Mouse (Mus musculus) thymus, adult 2 months (tissue): Measurements from ENCODE around the gene Otud1. TPM values are rescaled to one million over a fixed set of nuclear protein-coding genes. Genes with fewer than 3 reads are reported as not detected.

Experiments
- DNase-seq: peaks from one replicate; pipeline ENCODE4 v3.0.0; 2021
- H3K27ac ChIP-seq: fragments of 200-500 bp; 2 replicates; pipeline ENCODE4 v1.5.1; 2012; ENCODE audit warnings: low read length, control low read depth; ENCODE audit not compliant: control insufficient read depth, insufficient read depth
- H3K27me3 ChIP-seq: fragments of 200-500 bp; 2 replicates; pipeline ENCODE4 v1.6.1; 2012; ENCODE audit warnings: mild to moderate bottlenecking, low read length, moderate library complexity, mixed read lengths; ENCODE audit not compliant: control insufficient read depth, insufficient read depth
- H3K36me3 ChIP-seq: fragments of 200-500 bp; 2 replicates; pipeline ENCODE4 v1.6.1; 2012; ENCODE audit warnings: mild to moderate bottlenecking, low read length, moderate library complexity; ENCODE audit not compliant: control insufficient read depth, insufficient read depth
- H3K4me1 ChIP-seq: fragments of 200-500 bp; replicated peaks from 2 replicates; pipeline ENCODE4 v1.6.1; 2012; ENCODE audit warnings: low read length; ENCODE audit not compliant: control insufficient read depth, insufficient read depth
- H3K4me3 ChIP-seq: fragments of 200-500 bp; 2 replicates; pipeline ENCODE4 v1.5.1; 2012; ENCODE audit warnings: mild to moderate bottlenecking, low read length, control low read depth, moderate library complexity; ENCODE audit not compliant: control insufficient read depth, insufficient read depth
- CTCF ChIP-seq: fragments of 200-500 bp; IDR thresholded peaks from 2 replicates; pipeline ENCODE4 v1.5.1; 2012; ENCODE audit warnings: mild to moderate bottlenecking, control low read depth, low read length, moderate library complexity, borderline replicate concordance; ENCODE audit not compliant: control insufficient read depth, poor library complexity, insufficient read depth; ENCODE audit errors: extremely low read depth
- POLR2A ChIP-seq: fragments of 200-500 bp; IDR thresholded peaks from 2 replicates; pipeline ENCODE4 v1.6.1; 2012; ENCODE audit warnings: mild to moderate bottlenecking, low read length, control low read depth, moderate library complexity; ENCODE audit not compliant: control insufficient read depth, poor library complexity, insufficient read depth; ENCODE audit errors: extremely low read depth
- WGBS: fragments of 180-500 bp; shearing (Covaris S2); methylation state at CpG from one replicate; pipeline ENCODE4 v1.1.7; 2018; 5-methylcytosine and 5-hydroxymethylcytosine counted together
- polyA plus RNA-seq: library from polyadenylated mRNA; depleted of rRNA; stranded (reverse); fragments of >200 nt; gene quantifications from 2 replicates; pipeline ENCODE4 v1.2.3, GENCODE M21; 2012

Otud1 gene
- polyA plus RNA-seq, 1 experiment = 16.1 TPM

DNA sequence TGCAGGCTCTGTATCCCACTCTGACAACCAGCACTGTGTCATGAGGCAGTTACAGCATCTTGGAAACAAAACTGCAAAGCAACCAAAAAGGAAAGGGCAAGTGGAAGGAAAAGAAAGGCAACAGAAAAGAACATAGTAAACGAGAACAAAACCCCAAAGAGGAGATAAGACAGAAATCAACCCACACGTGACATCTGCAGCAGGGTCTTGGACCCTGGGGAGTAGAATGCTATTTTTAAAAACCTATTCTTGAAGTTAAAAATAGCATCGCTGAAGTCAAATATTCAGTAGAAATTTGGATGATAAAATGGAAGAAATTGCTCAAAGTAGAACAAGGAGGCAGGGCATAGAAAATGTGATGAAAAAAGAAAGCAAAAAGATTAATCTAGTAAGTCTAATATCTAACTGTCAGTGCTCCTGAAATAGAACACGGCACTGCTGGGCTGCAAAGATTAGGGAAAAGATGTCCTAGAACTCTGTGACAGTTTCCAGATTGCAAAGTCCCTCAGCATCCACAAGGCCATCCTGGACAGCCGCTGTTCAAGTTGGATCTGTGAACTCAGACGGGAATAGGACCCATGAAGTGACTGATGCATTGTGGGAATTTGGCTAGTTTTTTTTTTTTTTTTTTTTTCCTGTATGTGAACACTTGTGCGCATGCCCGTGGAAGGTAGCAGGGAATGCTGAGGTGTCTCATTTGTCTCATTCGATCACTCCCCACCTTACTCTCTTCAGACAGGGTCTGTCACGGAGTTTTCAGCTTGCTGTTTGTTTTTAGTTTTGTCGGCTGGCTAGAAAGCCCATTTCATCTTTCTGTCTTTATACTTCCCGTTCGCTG, 13.5 kb downstream of the Otud1 start:
- H3K27ac ChIP-seq = no peak overlapping the region
- no peak overlapping the region for H3K4me3 ChIP-seq
- no peaks in the 10 kb centered on the region for H3K36me3 ChIP-seq
- 72% methylated on average over 13 of the region's 13 CpGs for WGBS
- DNase-seq = no peak
- no peaks in the 10 kb centered on the region for H3K27me3 ChIP-seq
- no peak for TF ChIP-seq CTCF
- no peak for TF ChIP-seq POLR2A
- H3K4me1 ChIP-seq = no peaks in the 10 kb centered on the region

DNA sequence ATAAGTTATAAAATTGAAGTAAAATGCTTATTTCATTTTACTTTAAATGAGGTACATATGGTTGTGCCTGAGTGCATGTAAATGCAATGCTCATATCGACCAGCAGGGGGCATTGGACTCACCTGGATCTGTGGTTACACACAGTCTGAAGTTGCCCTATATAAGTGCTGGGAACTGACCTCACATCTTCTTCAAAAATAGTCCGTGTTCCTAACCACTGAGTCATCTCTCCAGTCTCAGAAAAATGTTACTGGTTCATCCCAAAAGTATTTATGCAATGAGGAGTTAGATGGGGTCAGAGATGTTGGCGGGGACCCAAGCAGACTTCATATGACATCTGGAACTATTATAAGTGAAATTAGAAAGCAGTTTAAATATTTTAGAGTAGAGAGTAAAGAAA, 25.4 kb downstream of the Otud1 start:
- Histone ChIP-seq H3K36me3 (no peaks in the 10 kb centered on the region), H3K27me3 (no peaks in the 10 kb centered on the region), H3K4me3 (no peak overlapping the region), H3K4me1 (no peaks in the 10 kb centered on the region; the same call in 1 of the 2 replicates), H3K27ac (no peak overlapping the region)
- WGBS = 52% methylated on average over 3 of the region's 3 CpGs
- TF ChIP-seq POLR2A (no peak), CTCF (no peak)
- DNase-seq = peak; percentile 66

DNA sequence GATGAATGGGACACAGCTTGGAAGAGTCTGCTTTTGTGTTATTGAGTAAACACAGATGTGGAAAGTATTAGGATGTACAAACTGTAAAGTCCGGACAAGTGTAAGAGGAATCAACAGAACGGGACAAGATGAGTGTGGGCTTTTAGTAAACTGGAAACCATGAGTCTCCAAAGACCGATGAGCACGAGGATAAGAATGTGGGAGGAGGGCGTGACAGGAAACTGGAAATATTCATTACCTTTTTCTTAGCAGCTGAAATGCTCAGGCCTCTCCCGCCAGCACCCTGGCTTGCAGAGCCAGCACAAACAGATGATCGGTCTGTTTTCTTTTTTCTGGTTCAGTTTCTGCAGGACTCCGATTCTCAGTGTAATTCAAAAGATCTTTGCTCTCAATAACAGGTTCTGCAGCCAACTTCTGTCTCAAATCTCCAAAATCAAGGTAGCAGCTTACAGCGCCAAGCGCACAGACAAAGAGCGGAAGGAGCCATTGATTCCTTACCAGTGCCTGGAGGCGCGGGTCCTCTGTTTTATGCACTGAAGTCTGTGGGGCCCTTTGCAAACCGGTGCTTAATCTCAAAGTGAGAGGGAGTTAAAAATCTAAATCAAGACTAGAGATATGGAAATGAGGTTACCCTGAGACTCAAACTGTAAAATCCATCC, 28.1 kb downstream of the Otud1 start:
- no peaks in the 10 kb centered on the region; the same call in 1 of the 2 replicates for H3K4me1 ChIP-seq
- H3K36me3 ChIP-seq = no peaks in the 10 kb centered on the region
- no peaks in the 10 kb centered on the region for H3K27me3 ChIP-seq
- H3K27ac ChIP-seq = no peak overlapping the region
- no peak overlapping the region for H3K4me3 ChIP-seq
- no peak for DNase-seq
- no peak for TF ChIP-seq POLR2A
- no peak for TF ChIP-seq CTCF
- 70% methylated on average over 14 of the region's 14 CpGs for WGBS

DNA sequence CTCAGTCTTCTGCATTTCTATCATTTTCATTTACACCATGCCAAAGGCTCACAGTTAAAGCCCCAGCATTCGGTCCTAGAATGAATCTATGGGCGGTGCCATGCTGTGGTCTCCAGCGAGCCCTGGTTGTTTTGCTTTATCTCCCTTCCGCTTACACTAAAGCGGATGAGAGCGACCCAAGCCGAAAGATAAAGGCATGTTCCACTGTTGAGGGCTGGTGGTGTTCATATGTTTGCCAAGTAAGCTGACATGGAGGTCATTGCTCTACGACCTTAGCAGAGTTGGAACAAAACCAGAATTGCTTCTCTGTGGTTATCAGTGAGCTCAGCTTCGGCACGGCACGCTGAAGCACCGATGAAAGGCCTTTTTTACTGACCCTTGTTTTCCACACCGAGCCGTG, 32.5 kb downstream of the Otud1 start:
- H3K4me3 ChIP-seq = no peak overlapping the region
- no peaks in the 10 kb centered on the region; the same call in 1 of the 2 replicates for H3K4me1 ChIP-seq
- 94% methylated on average over 14 of the region's 14 CpGs for WGBS
- H3K36me3 ChIP-seq = no peaks in the 10 kb centered on the region
- no peak for DNase-seq
- no peak for TF ChIP-seq CTCF
- no peak for TF ChIP-seq POLR2A
- no peak overlapping the region for H3K27ac ChIP-seq
- no peaks in the 10 kb centered on the region for H3K27me3 ChIP-seq

- no peaks in the 10 kb centered on the region for H3K4me1 ChIP-seq
- H3K27ac ChIP-seq = no peak overlapping the region
- TF ChIP-seq CTCF = no peak
- TF ChIP-seq POLR2A = no peak
- H3K4me3 ChIP-seq = no peak overlapping the region
- no peaks in the 10 kb centered on the region for H3K27me3 ChIP-seq
- H3K36me3 ChIP-seq = no peaks in the 10 kb centered on the region
- 92% methylated on average over 4 of the region's 4 CpGs for WGBS
- DNase-seq = no peak
Measured at GRCm38 (mm10) chr2:19699573-19700295, 42.2 kb downstream of the Otud1 start.

DNA sequence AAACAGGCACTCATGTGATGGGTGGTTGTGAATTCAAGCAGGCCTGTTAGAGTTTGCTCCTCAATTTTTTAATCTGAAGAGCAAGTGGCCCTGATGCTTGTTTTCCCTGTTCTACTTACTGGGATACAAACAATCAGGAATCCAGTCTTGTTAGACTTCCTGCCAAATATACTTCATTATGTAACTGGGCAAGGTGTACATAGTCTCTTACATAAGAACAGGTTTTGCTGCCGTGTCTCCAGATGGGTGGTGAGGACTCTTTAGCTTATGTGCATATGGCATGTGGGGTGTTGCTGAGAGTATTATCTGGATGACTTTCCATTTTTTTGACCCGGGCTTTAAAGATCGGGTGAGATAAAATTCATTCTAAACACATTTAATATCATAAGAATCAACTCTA, 43.8 kb downstream of the Otud1 start:
- WGBS = 95% methylated on average over 3 of the region's 3 CpGs
- H3K36me3 ChIP-seq = no peaks in the 10 kb centered on the region
- H3K4me1 ChIP-seq = no peaks in the 10 kb centered on the region
- no peak for DNase-seq
- no peak overlapping the region for H3K4me3 ChIP-seq
- TF ChIP-seq POLR2A (no peak), CTCF (no peak)
- H3K27ac ChIP-seq = no peak overlapping the region
- H3K27me3 ChIP-seq = no peaks in the 10 kb centered on the region
